10 mouse cellular contexts compared by ENCODE assay signal in the genomic region with DNA sequence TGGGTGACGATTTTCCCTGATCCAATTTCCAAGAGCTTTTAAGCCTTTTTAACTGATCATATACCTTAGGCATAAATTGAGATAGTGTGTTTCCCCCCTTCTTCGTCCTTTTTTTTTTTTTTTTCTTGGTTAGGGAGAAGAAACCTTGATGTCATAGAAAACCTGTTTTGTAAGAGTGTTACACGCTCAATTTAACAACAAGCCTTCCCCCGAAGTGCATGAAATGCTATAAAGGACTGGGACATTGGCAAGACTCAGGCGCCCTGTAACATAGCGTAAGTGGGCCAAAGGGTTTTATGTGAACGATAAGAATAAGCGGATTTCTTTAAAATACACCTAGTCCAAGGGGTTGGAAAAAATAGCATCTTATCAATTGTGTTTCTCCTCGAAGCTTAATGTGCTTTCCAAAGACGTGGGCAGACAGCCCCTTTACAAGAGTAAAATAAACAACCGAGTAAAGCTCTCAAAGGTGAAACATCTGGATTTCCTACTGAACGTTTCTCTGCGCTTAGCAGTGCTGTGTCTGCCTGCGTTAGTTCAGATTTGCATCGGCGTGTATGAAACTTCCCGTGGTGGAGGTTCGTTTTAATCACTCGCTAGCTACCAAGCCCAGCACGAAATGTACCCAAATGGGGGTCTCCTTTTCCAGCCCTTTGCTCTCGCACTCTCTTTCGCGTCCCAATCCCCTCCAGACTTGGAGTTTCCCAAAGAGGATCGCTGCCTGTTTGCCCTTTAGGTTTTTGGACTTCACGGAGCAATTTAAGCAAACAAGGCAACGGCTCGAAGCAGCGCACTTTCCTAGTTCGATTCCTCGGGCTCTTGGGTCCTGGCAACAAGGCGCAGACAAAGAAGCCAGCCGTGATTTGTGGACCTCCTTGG. TPM values are rescaled to one million over a fixed set of nuclear protein-coding genes. Genes with fewer than 3 reads are reported as not detected.
DNase-seq lines count a peak whose midpoint lies in the region; ATAC-seq lines count a peak whose summit lies in the region.
"Had no signal": no experiment of that assay in that cellular context is flagged by ENCODE, and none has a peak within 500 bp of the region (broad histone marks: within the 10 kb centered on the region; RNA-seq: fewer than 3 reads in every experiment).

No protein-coding gene starts in this region.

- WGBS in kidney, embryonic 15.5 days = 2% methylated on average over 32 of the region's 32 CpGs
- under 1% methylated on average over 32 of the region's 32 CpGs for WGBS in hindbrain, embryonic 10.5 days
- 2% methylated on average over 32 of the region's 32 CpGs for WGBS in stomach, embryonic 16.5 days

- peaks cover 17% of the 10 kb centered on the region for H3K4me1 ChIP-seq in kidney, embryonic 15.5 days
- H3K4me1 ChIP-seq in hindbrain, embryonic 10.5 days (replicated peaks) = peaks cover 43% of the 10 kb centered on the region
- peaks cover 2% of the 10 kb centered on the region; the same call in 1 of the 2 replicates for H3K4me1 ChIP-seq in stomach, embryonic 16.5 days (ENCODE audit: control insufficient read depth, insufficient read depth, low read length)

- no peak for ATAC-seq in kidney, embryonic 15.5 days (replicated peaks; ENCODE audit: low FRiP score)
- no peak for ATAC-seq in stomach, embryonic 16.5 days (ENCODE audit: insufficient read depth, low FRiP score)

- no peak overlapping the region for H3K4me2 ChIP-seq in kidney, embryonic 15.5 days
- H3K4me2 ChIP-seq in stomach, embryonic 16.5 days (ENCODE audit: low read depth, low read length) = no peak overlapping the region

- no peak overlapping the region for H3K9ac ChIP-seq in kidney, embryonic 15.5 days
- H3K9ac ChIP-seq in stomach, embryonic 16.5 days (ENCODE audit: low read length) = no peak overlapping the region

- no peak overlapping the region for H3K27ac ChIP-seq in kidney, embryonic 15.5 days
- peak overlapping the region; percentile 75 for H3K27ac ChIP-seq in hindbrain, embryonic 10.5 days
- H3K27ac ChIP-seq in stomach, embryonic 16.5 days (ENCODE audit: low read length) = peak overlapping the region; percentile 30

- no peak overlapping the region for H3K4me3 ChIP-seq in kidney, embryonic 15.5 days (replicated peaks)
- peak overlapping the region; percentile 20 for H3K4me3 ChIP-seq in hindbrain, embryonic 10.5 days
- peak overlapping the region; percentile 14; the same call in 1 of the 2 replicates for H3K4me3 ChIP-seq in stomach, embryonic 16.5 days (replicated peaks; ENCODE audit: low read length)

- H3K9me3 ChIP-seq in kidney, embryonic 15.5 days (replicated peaks) = no peaks in the 10 kb centered on the region
- no peaks in the 10 kb centered on the region for H3K9me3 ChIP-seq in hindbrain, embryonic 10.5 days
- no peaks in the 10 kb centered on the region for H3K9me3 ChIP-seq in stomach, embryonic 16.5 days (replicated peaks; ENCODE audit: control insufficient read depth, low read length)

- peaks cover 99% of the 10 kb centered on the region for H3K27me3 ChIP-seq in kidney, embryonic 15.5 days
- peaks cover 100% of the 10 kb centered on the region for H3K27me3 ChIP-seq in hindbrain, embryonic 10.5 days (ENCODE audit: insufficient read depth, poor library complexity, severe bottlenecking)
- peaks cover 90% of the 10 kb centered on the region for H3K27me3 ChIP-seq in stomach, embryonic 16.5 days (ENCODE audit: control insufficient read depth, insufficient read depth, low read length)

- no peaks in the 10 kb centered on the region for H3K36me3 ChIP-seq in kidney, embryonic 15.5 days
- no peaks in the 10 kb centered on the region for H3K36me3 ChIP-seq in hindbrain, embryonic 10.5 days
- H3K36me3 ChIP-seq in stomach, embryonic 16.5 days (ENCODE audit: control insufficient read depth, insufficient read depth, low read length) = no peaks in the 10 kb centered on the region

- DNase-seq in kidney, adult 18-20 months = peak; percentile 22
- peak; percentile 38 for DNase-seq in right cerebral cortex, postnatal 4 days
- DNase-seq in right cerebral cortex, postnatal 10 days (ENCODE audit: low spot score in 2 of 2) = no peak
- DNase-seq in hindbrain, embryonic 10.5 days (ENCODE audit: low spot score) = peak; percentile 55
- DNase-seq in adrenal gland, postnatal 14 days = no peak
- DNase-seq: layer of hippocampus, postnatal 36 days; lung, adult 18-20 months had no signal

RNA-seq across cellular contexts. Expression of a gene that starts 0.5 kb away (rescaled TPM):
- 1.4 and 3.4 TPM in 2 replicates for polyA plus RNA-seq in kidney, embryonic 15.5 days (2015; fragmentation: Nextera tagmentation; extraction: Ambion mirVana)
- polyA plus RNA-seq in hindbrain, embryonic 10.5 days (2016; fragmentation: Nextera tagmentation; extraction: Ambion mirVana) = 26.9 and 45.5 TPM in 2 replicates
- 11.9 and 12.5 TPM in 2 replicates for polyA plus RNA-seq in stomach, embryonic 16.5 days (2015; fragmentation: Nextera tagmentation; extraction: Ambion mirVana)
- total RNA-seq in adrenal gland, postnatal 14 days (2021) = 15.9 and 17.3 TPM in 2 replicates
- total RNA-seq: heart, adult 8-10 months; layer of hippocampus, postnatal 36 days had no signal

Comparison
In these comparisons a context has a peak if more than half of its experiments do, and no peak if none do; other contexts are left out.
1. DNase-seq: peak in kidney, adult 18-20 months (single experiment), right cerebral cortex, postnatal 4 days (single experiment) and hindbrain, embryonic 10.5 days (single experiment); none in right cerebral cortex, postnatal 10 days (0 of 2) and adrenal gland, postnatal 14 days (single experiment).